Mouse (Mus musculus): ENCODE results near the gene Arhgef25. TPM values are rescaled to one million over a fixed set of nuclear protein-coding genes. Genes with fewer than 3 reads are reported as not detected.
A peak's percentile ranks its signal among the peaks of the same experiment; 100 is the strongest.

The Arhgef25 gene
- polyA plus RNA-seq, 1 experiment from 2014 or later: 31.6 TPM

GRCm38 (mm10) chr10:127200279-127200678 is 10.4 kb upstream of the Arhgef25 start:
- Histone ChIP-seq H3K4me1 (replicated peaks; ENCODE audit: control insufficient read depth, insufficient read depth, low read length) (peaks cover 7% of the 10 kb centered on the region; the same call in 1 of the 2 replicates), H3K36me3 (ENCODE audit: control insufficient read depth, insufficient read depth, low read length) (peaks cover 3% of the 10 kb centered on the region; the same call in 1 of the 2 replicates), H3K4me3 (ENCODE audit: low read depth, low read length) (no peak overlapping the region), H3K27ac (ENCODE audit: low read depth, low read length) (no peak overlapping the region), H3K9me3 (ENCODE audit: control insufficient read depth, low read length) (no peaks in the 10 kb centered on the region), H3K4me2 (ENCODE audit: low read depth, low read length, severe bottlenecking) (no peak overlapping the region), H3K9ac (ENCODE audit: low read length) (no peak overlapping the region), H3K27me3 (ENCODE audit: control insufficient read depth, insufficient read depth, low read length) (no peaks in the 10 kb centered on the region)
- WGBS: 88% methylated on average over 8 of the region's 8 CpGs
- no peak for DNase-seq (ENCODE audit: low spot score)
- no peak for ATAC-seq (replicated peaks; ENCODE audit: low FRiP score)

DNA sequence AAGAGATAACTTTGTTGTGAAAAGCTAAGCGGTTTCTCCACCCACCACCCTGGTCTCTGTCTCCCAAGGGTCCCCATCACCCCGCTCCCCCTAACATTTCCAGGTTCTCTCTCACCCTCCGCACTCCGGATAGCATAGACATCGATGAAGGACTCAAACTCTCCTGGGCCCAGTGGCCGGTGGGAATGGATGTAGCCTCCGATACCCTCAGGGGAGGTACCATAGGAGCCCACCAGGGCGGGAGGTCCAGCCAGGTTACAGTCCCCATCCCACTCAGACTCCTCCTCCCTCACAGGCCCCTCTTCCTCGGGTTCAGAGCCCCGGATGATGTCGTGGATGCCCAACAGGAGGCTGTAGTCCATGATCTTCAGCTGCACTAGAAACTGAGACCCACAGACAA is 9.6 kb upstream of the Arhgef25 start:
- Histone ChIP-seq H3K27me3 (ENCODE audit: control insufficient read depth, insufficient read depth, low read length) (no peaks in the 10 kb centered on the region), H3K27ac (ENCODE audit: low read depth, low read length) (no peak overlapping the region), H3K4me3 (ENCODE audit: low read depth, low read length) (no peak overlapping the region), H3K36me3 (ENCODE audit: control insufficient read depth, insufficient read depth, low read length) (peaks cover 3% of the 10 kb centered on the region; the same call in 1 of the 2 replicates), H3K4me1 (replicated peaks; ENCODE audit: control insufficient read depth, insufficient read depth, low read length) (peaks cover 10% of the 10 kb centered on the region), H3K4me2 (ENCODE audit: low read depth, low read length, severe bottlenecking) (no peak overlapping the region), H3K9ac (ENCODE audit: low read length) (no peak overlapping the region), H3K9me3 (ENCODE audit: control insufficient read depth, low read length) (no peaks in the 10 kb centered on the region)
- WGBS: 79% methylated on average over 11 of the region's 11 CpGs
- no peak for ATAC-seq (replicated peaks; ENCODE audit: low FRiP score)
- no peak for DNase-seq (ENCODE audit: low spot score)

- Histone ChIP-seq H3K4me3 (ENCODE audit: low read depth, low read length) (no peak overlapping the region), H3K9me3 (ENCODE audit: control insufficient read depth, low read length) (no peaks in the 10 kb centered on the region), H3K27ac (ENCODE audit: low read depth, low read length) (no peak overlapping the region), H3K4me1 (replicated peaks; ENCODE audit: control insufficient read depth, insufficient read depth, low read length) (peaks cover 13% of the 10 kb centered on the region), H3K36me3 (ENCODE audit: control insufficient read depth, insufficient read depth, low read length) (peaks cover 3% of the 10 kb centered on the region; the same call in 1 of the 2 replicates), H3K27me3 (ENCODE audit: control insufficient read depth, insufficient read depth, low read length) (no peaks in the 10 kb centered on the region), H3K9ac (ENCODE audit: low read length) (no peak overlapping the region), H3K4me2 (ENCODE audit: low read depth, low read length, severe bottlenecking) (no peak overlapping the region)
- 69% methylated on average over 5 of the region's 5 CpGs for WGBS
- ATAC-seq (replicated peaks; ENCODE audit: low FRiP score) (no peak), DNase-seq (ENCODE audit: low spot score) (no peak)
Measured at GRCm38 (mm10) chr10:127199068-127199467, 9.2 kb upstream of the Arhgef25 start.

DNA sequence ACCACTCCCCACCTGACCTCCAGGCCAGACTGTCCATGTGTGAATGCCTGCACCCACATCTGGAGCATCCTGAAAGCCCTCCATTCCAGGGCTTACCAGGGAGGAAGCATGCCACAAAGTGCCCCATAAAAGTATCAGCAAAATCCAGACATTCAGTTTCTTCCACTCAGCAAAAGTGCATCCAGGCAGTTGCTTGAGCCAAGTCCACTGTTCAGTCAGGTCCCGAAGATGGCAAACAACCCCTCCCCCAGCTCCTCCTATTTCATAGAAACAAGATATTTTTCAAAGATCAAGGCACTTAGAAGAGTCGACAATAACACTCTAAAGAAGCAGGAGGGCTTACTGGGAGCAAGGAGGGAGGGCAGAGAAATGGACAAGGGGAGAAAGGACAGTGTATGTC is 8.6 kb upstream of the Arhgef25 start:
- H3K27ac ChIP-seq (ENCODE audit: low read depth, low read length): no peak overlapping the region
- H3K36me3 ChIP-seq (ENCODE audit: control insufficient read depth, insufficient read depth, low read length): no peaks in the 10 kb centered on the region; the same call in 1 of the 2 replicates
- WGBS: 80% methylated on average over 2 of the region's 2 CpGs
- H3K4me3 ChIP-seq (ENCODE audit: low read depth, low read length): no peak overlapping the region
- H3K9ac ChIP-seq (ENCODE audit: low read length): no peak overlapping the region
- no peaks in the 10 kb centered on the region for H3K9me3 ChIP-seq (ENCODE audit: control insufficient read depth, low read length)
- peaks cover 13% of the 10 kb centered on the region for H3K4me1 ChIP-seq (replicated peaks; ENCODE audit: control insufficient read depth, insufficient read depth, low read length)
- ATAC-seq (replicated peaks; ENCODE audit: low FRiP score): no peak
- no peak for DNase-seq (ENCODE audit: low spot score)
- H3K27me3 ChIP-seq (ENCODE audit: control insufficient read depth, insufficient read depth, low read length): no peaks in the 10 kb centered on the region
- H3K4me2 ChIP-seq (ENCODE audit: low read depth, low read length, severe bottlenecking): no peak overlapping the region

DNA sequence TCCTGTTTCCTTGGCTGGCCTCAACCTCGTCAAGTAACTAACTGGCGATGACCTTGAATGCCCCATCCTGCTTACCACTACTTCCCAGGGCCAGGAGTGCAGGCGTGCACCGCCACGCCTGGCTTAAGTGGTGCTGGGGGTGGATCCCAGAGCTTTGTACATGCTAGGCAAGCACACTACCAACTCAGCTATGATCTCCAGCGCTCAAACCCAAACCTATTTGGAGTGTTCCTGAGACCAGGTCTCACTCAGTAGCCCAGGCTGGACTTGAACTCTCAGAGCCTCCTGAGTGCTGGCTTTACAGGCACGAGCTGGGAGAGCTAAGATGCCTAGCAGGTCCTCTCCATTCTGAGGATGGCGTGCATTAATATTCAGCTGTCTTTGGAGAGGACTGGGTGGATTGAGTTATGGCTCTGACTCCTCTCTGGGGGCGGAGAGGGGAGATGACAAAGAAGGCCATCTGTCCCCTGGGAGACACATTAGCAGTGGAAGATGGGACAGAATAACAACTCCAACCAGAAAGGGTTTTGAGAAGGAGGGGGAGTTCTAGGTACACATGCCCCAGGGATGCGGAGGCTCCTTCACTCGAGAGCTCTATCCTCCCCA is 7.7 kb upstream of the Arhgef25 start:
- no peak overlapping the region for H3K27ac ChIP-seq (ENCODE audit: low read depth, low read length)
- H3K36me3 ChIP-seq (ENCODE audit: control insufficient read depth, insufficient read depth, low read length): no peaks in the 10 kb centered on the region; the same call in 1 of the 2 replicates
- no peak overlapping the region for H3K4me2 ChIP-seq (ENCODE audit: low read depth, low read length, severe bottlenecking)
- H3K4me3 ChIP-seq (ENCODE audit: low read depth, low read length): no peak overlapping the region
- WGBS: 89% methylated on average over 11 of the region's 11 CpGs
- H3K9ac ChIP-seq (ENCODE audit: low read length): no peak overlapping the region
- DNase-seq (ENCODE audit: low spot score) (no peak), ATAC-seq (replicated peaks; ENCODE audit: low FRiP score) (no peak)
- no peaks in the 10 kb centered on the region for H3K9me3 ChIP-seq (ENCODE audit: control insufficient read depth, low read length)
- H3K27me3 ChIP-seq (ENCODE audit: control insufficient read depth, insufficient read depth, low read length): no peaks in the 10 kb centered on the region
- H3K4me1 ChIP-seq (replicated peaks; ENCODE audit: control insufficient read depth, insufficient read depth, low read length): peaks cover 13% of the 10 kb centered on the region

- H3K9me3 ChIP-seq (ENCODE audit: control insufficient read depth, low read length): no peaks in the 10 kb centered on the region
- no peak for DNase-seq (ENCODE audit: low spot score)
- no peak overlapping the region for H3K9ac ChIP-seq (ENCODE audit: low read length)
- H3K4me2 ChIP-seq (ENCODE audit: low read depth, low read length, severe bottlenecking): no peak overlapping the region
- no peaks in the 10 kb centered on the region for H3K27me3 ChIP-seq (ENCODE audit: control insufficient read depth, insufficient read depth, low read length)
- H3K4me3 ChIP-seq (ENCODE audit: low read depth, low read length): no peak overlapping the region
- WGBS: 92% methylated on average over 8 of the region's 8 CpGs
- no peaks in the 10 kb centered on the region; the same call in 1 of the 2 replicates for H3K36me3 ChIP-seq (ENCODE audit: control insufficient read depth, insufficient read depth, low read length)
- H3K4me1 ChIP-seq (replicated peaks; ENCODE audit: control insufficient read depth, insufficient read depth, low read length): peaks cover 13% of the 10 kb centered on the region
- ATAC-seq (replicated peaks; ENCODE audit: low FRiP score): no peak
- H3K27ac ChIP-seq (ENCODE audit: low read depth, low read length): no peak overlapping the region
Measured at GRCm38 (mm10) chr10:127197104-127197503, 7.2 kb upstream of the Arhgef25 start.

DNA sequence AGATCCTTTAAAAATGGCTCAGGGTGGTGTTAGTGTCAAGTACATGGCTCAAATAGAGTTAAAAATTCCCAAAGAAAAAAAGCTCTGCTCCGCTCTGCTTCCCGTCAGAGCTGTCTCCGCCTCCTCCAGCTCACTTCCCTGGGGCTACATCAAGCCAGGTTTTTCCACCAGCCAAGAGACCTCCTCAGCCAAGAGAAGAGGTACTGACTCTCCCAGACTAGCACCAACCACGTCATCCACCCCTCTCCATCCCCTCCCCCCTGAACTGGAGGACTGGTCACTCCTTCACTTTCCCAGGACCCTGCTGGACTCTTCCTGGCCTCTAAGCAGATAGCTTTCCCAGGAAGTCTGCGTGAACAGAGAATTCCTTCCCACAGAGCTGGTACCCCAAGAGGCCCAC is 6.5 kb upstream of the Arhgef25 start:
- H3K4me2 ChIP-seq (ENCODE audit: low read depth, low read length, severe bottlenecking): peak overlapping the region; percentile 90
- H3K36me3 ChIP-seq (ENCODE audit: control insufficient read depth, insufficient read depth, low read length): no peaks in the 10 kb centered on the region; the same call in 1 of the 2 replicates
- H3K27ac ChIP-seq (ENCODE audit: low read depth, low read length): peak overlapping the region; percentile 84; the same call in 1 of the 2 replicates
- H3K4me1 ChIP-seq (replicated peaks; ENCODE audit: control insufficient read depth, insufficient read depth, low read length): peaks cover 13% of the 10 kb centered on the region
- peak overlapping the region; percentile 94 for H3K9ac ChIP-seq (ENCODE audit: low read length)
- ATAC-seq (replicated peaks; ENCODE audit: low FRiP score) (peak; percentile 37), DNase-seq (ENCODE audit: low spot score) (peak; percentile 67)
- H3K9me3 ChIP-seq (ENCODE audit: control insufficient read depth, low read length): no peaks in the 10 kb centered on the region
- WGBS: 4% methylated on average over 5 of the region's 5 CpGs
- no peaks in the 10 kb centered on the region for H3K27me3 ChIP-seq (ENCODE audit: control insufficient read depth, insufficient read depth, low read length)
- H3K4me3 ChIP-seq (ENCODE audit: low read depth, low read length): peak overlapping the region; percentile 84

DNA sequence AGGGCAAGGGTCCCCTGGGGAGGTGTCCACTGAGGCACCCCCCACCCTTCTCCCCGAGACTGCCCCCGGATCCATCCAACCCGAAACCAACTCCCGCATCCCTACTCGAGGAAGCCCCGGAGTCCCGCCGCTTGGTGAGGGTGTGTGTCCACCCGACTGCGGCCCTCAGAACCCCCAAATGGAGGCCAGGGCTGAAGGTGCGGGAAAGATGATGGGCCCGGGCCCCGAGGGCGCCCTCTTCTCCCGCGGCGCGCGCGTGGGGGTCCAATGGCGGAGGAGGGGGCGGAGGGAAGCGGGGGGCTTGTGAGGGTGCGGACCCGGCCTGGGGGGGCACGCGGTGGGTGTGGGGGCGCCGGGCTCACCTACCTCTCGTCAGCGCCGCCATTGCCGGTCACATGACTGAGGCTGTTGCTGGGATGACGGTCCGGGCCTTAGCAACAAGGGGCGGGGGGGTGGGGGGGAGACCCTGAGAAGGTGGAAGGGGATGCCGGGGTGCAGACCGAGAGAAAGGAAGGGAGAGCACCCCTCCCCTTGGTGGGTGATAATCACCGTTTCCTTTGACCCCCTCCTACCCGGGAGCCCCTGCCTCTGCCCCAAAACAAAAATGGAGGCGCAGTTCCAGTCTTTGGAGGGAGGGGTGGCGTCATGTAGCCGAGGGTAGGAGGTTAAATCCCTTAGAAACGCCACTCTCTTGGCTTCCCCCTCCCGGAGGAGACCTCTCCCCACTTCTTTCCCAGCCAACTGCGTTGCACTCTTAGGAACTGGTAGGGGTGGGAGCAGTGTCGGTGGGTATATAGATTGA is 5.6 kb upstream of the Arhgef25 start, which contains the start of gene Dtx3:
TSS of gene Dtx3 (minus strand) at position 401 of the 802 bp plus-strand sequence.
- H3K4me3 ChIP-seq (ENCODE audit: low read depth, low read length): peak within 1 kb of the TSS; percentile 84
- H3K9ac ChIP-seq (ENCODE audit: low read length): peak within 1 kb of the TSS; percentile 94
- no peaks in the 10 kb centered on the region; the same call in 1 of the 2 replicates for H3K36me3 ChIP-seq (ENCODE audit: control insufficient read depth, insufficient read depth, low read length)
- peak within 1 kb of the TSS; percentile 84 for H3K27ac ChIP-seq (ENCODE audit: low read depth, low read length)
- DNase-seq (ENCODE audit: low spot score): peak; percentile 80
- H3K27me3 ChIP-seq (ENCODE audit: control insufficient read depth, insufficient read depth, low read length): no peaks in the 10 kb centered on the region
- H3K9me3 ChIP-seq (ENCODE audit: control insufficient read depth, low read length): no peaks in the 10 kb centered on the region
- peaks cover 14% of the 10 kb centered on the region for H3K4me1 ChIP-seq (replicated peaks; ENCODE audit: control insufficient read depth, insufficient read depth, low read length)
- WGBS: under 1% methylated on average over 34 of the region's 47 CpGs
- H3K4me2 ChIP-seq (ENCODE audit: low read depth, low read length, severe bottlenecking): peak within 1 kb of the TSS; percentile 90
- ATAC-seq (replicated peaks; ENCODE audit: low FRiP score): peak; percentile 72

All from forebrain, embryonic 11.5 days (tissue).